Mouse (Mus musculus): ENCODE results near the gene Jam2. TPM values are rescaled to one million over a fixed set of nuclear protein-coding genes. Genes with fewer than 3 reads are reported as not detected.

Jam2 gene
- polyA plus RNA-seq, 1 experiment from 2014 or later = 6.3 TPM

- Histone ChIP-seq H3K4me3 (ENCODE audit: low read depth, low read length) (no peak overlapping the region), H3K36me3 (ENCODE audit: control insufficient read depth, insufficient read depth, low read length) (no peaks in the 10 kb centered on the region), H3K27ac (replicated peaks) (no peak overlapping the region), H3K4me1 (replicated peaks; ENCODE audit: control insufficient read depth, insufficient read depth) (no peaks in the 10 kb centered on the region), H3K9me3 (ENCODE audit: control insufficient read depth, low read length) (no peaks in the 10 kb centered on the region), H3K27me3 (ENCODE audit: control insufficient read depth, insufficient read depth, low read length) (no peaks in the 10 kb centered on the region), H3K4me2 (replicated peaks; ENCODE audit: low read depth) (no peak overlapping the region), H3K9ac (ENCODE audit: low read length) (no peak overlapping the region)
- TF ChIP-seq EP300 (optimal IDR thresholded peaks at IDR 0.05) (no peak), CTCF (IDR thresholded peaks at IDR 0.05; ENCODE audit: low read depth) (no peak)
- ATAC-seq (ENCODE audit: low FRiP score, low TSS enrichment) = no peak
- 82% methylated on average over 6 of the region's 6 CpGs for WGBS
- no peak for DNase-seq (ENCODE audit: low spot score)
Observed at GRCm38 (mm10) chr16:84778431-84778830, 4.5 kb downstream of the Jam2 start.

- WGBS = 86% methylated on average over 6 of the region's 6 CpGs
- H3K27me3 ChIP-seq (ENCODE audit: control insufficient read depth, insufficient read depth, low read length) = no peaks in the 10 kb centered on the region
Observed at GRCm38 (mm10) chr16:84778861-84779630, 5.1 kb downstream of the Jam2 start.

GRCm38 (mm10) chr16:84779718-84780117, 5.8 kb downstream of the Jam2 start:
- H3K4me3 ChIP-seq (ENCODE audit: low read depth, low read length) = no peak overlapping the region
- no peak for DNase-seq (ENCODE audit: low spot score)
- H3K4me1 ChIP-seq (replicated peaks; ENCODE audit: control insufficient read depth, insufficient read depth) = no peaks in the 10 kb centered on the region
- no peak overlapping the region for H3K9ac ChIP-seq (ENCODE audit: low read length)
- no peak overlapping the region for H3K4me2 ChIP-seq (replicated peaks; ENCODE audit: low read depth)
- no peak for ATAC-seq (ENCODE audit: low FRiP score, low TSS enrichment)
- TF ChIP-seq EP300 (optimal IDR thresholded peaks at IDR 0.05) (no peak), CTCF (IDR thresholded peaks at IDR 0.05; ENCODE audit: low read depth) (no peak)
- 60% methylated on average over 5 of the region's 5 CpGs for WGBS
- H3K9me3 ChIP-seq (ENCODE audit: control insufficient read depth, low read length) = no peaks in the 10 kb centered on the region
- no peaks in the 10 kb centered on the region for H3K27me3 ChIP-seq (ENCODE audit: control insufficient read depth, insufficient read depth, low read length)
- H3K27ac ChIP-seq (replicated peaks) = no peak overlapping the region
- no peaks in the 10 kb centered on the region for H3K36me3 ChIP-seq (ENCODE audit: control insufficient read depth, insufficient read depth, low read length)

More at GRCm38 (mm10) chr16:84778861-84779630, 5.1 kb downstream of the Jam2 start:
- ATAC-seq (ENCODE audit: low FRiP score, low TSS enrichment) (no peak), DNase-seq (ENCODE audit: low spot score) (no peak)
- no peak overlapping the region for H3K27ac ChIP-seq (replicated peaks)
- H3K4me1 ChIP-seq (replicated peaks; ENCODE audit: control insufficient read depth, insufficient read depth) = no peaks in the 10 kb centered on the region
- no peaks in the 10 kb centered on the region for H3K9me3 ChIP-seq (ENCODE audit: control insufficient read depth, low read length)
- H3K9ac ChIP-seq (ENCODE audit: low read length) = no peak overlapping the region
- no peak overlapping the region for H3K4me3 ChIP-seq (ENCODE audit: low read depth, low read length)
- no peaks in the 10 kb centered on the region for H3K36me3 ChIP-seq (ENCODE audit: control insufficient read depth, insufficient read depth, low read length)
- no peak for TF ChIP-seq EP300 (optimal IDR thresholded peaks at IDR 0.05)
- no peak for TF ChIP-seq CTCF (IDR thresholded peaks at IDR 0.05; ENCODE audit: low read depth)
- H3K4me2 ChIP-seq (replicated peaks; ENCODE audit: low read depth) = no peak overlapping the region

GRCm38 (mm10) chr16:84783279-84783678, 9.4 kb downstream of the Jam2 start:
- no peak for TF ChIP-seq CTCF (IDR thresholded peaks at IDR 0.05; ENCODE audit: low read depth)
- TF ChIP-seq EP300 (optimal IDR thresholded peaks at IDR 0.05) = no peak
- no peak overlapping the region for H3K27ac ChIP-seq (replicated peaks)
- no peak overlapping the region for H3K4me3 ChIP-seq (ENCODE audit: low read depth, low read length)
- no peaks in the 10 kb centered on the region for H3K4me1 ChIP-seq (replicated peaks; ENCODE audit: control insufficient read depth, insufficient read depth)
- no peak for ATAC-seq (ENCODE audit: low FRiP score, low TSS enrichment)
- no peak overlapping the region for H3K9ac ChIP-seq (ENCODE audit: low read length)
- H3K27me3 ChIP-seq (ENCODE audit: control insufficient read depth, insufficient read depth, low read length) = no peaks in the 10 kb centered on the region
- 32% methylated on average over 2 of the region's 2 CpGs for WGBS
- H3K9me3 ChIP-seq (ENCODE audit: control insufficient read depth, low read length) = no peaks in the 10 kb centered on the region
- DNase-seq (ENCODE audit: low spot score) = no peak
- H3K4me2 ChIP-seq (replicated peaks; ENCODE audit: low read depth) = no peak overlapping the region
- no peaks in the 10 kb centered on the region for H3K36me3 ChIP-seq (ENCODE audit: control insufficient read depth, insufficient read depth, low read length)

- Histone ChIP-seq H3K36me3 (ENCODE audit: control insufficient read depth, insufficient read depth, low read length) (no peaks in the 10 kb centered on the region), H3K4me2 (replicated peaks; ENCODE audit: low read depth) (no peak overlapping the region), H3K9ac (ENCODE audit: low read length) (no peak overlapping the region), H3K4me3 (ENCODE audit: low read depth, low read length) (no peak overlapping the region), H3K27ac (replicated peaks) (no peak overlapping the region), H3K27me3 (ENCODE audit: control insufficient read depth, insufficient read depth, low read length) (no peaks in the 10 kb centered on the region), H3K9me3 (ENCODE audit: control insufficient read depth, low read length) (no peaks in the 10 kb centered on the region), H3K4me1 (replicated peaks; ENCODE audit: control insufficient read depth, insufficient read depth) (no peaks in the 10 kb centered on the region)
- 44% methylated on average over 7 of the region's 7 CpGs for WGBS
- TF ChIP-seq EP300 (optimal IDR thresholded peaks at IDR 0.05) = no peak
- no peak for TF ChIP-seq CTCF (IDR thresholded peaks at IDR 0.05; ENCODE audit: low read depth)
- DNase-seq (ENCODE audit: low spot score) (no peak), ATAC-seq (ENCODE audit: low FRiP score, low TSS enrichment) (no peak)
Observed at GRCm38 (mm10) chr16:84784966-84785365, 11.0 kb downstream of the Jam2 start.

- H3K9me3 ChIP-seq (ENCODE audit: control insufficient read depth, low read length) = no peaks in the 10 kb centered on the region
- DNase-seq (ENCODE audit: low spot score) = no peak
Observed at GRCm38 (mm10) chr16:84790595-84791165, 16.8 kb downstream of the Jam2 start.

More at GRCm38 (mm10) chr16:84790595-84791165, 16.8 kb downstream of the Jam2 start:
- Histone ChIP-seq H3K4me1 (replicated peaks; ENCODE audit: control insufficient read depth, insufficient read depth) (no peaks in the 10 kb centered on the region), H3K4me3 (ENCODE audit: low read depth, low read length) (no peak overlapping the region), H3K36me3 (ENCODE audit: control insufficient read depth, insufficient read depth, low read length) (no peaks in the 10 kb centered on the region), H3K4me2 (replicated peaks; ENCODE audit: low read depth) (no peak overlapping the region), H3K9ac (ENCODE audit: low read length) (no peak overlapping the region), H3K27ac (replicated peaks) (no peak overlapping the region), H3K27me3 (ENCODE audit: control insufficient read depth, insufficient read depth, low read length) (no peaks in the 10 kb centered on the region)
- 51% methylated on average over 2 of the region's 2 CpGs for WGBS
- no peak for ATAC-seq (ENCODE audit: low FRiP score, low TSS enrichment)
- no peak for TF ChIP-seq CTCF (IDR thresholded peaks at IDR 0.05; ENCODE audit: low read depth)
- TF ChIP-seq EP300 (optimal IDR thresholded peaks at IDR 0.05) = no peak
